Mouse (Mus musculus): Measurements from ENCODE around the gene Wnt11.
A peak's percentile ranks its signal among the peaks of the same experiment; 100 is the strongest.

Gene Wnt11

GRCm38 (mm10) chr7:98867794-98868150 is 32.9 kb downstream of the Wnt11 start:
- no peak for DNase-seq

- DNase-seq: no peak
These were observed 34.2 kb downstream of the Wnt11 start for GRCm38 (mm10) chr7:98869070-98869469.

- DNase-seq: peak; percentile 44
These were observed 35.9 kb downstream of the Wnt11 start for GRCm38 (mm10) chr7:98870791-98871190.

- DNase-seq: peak; percentile 53
These were observed 37.0 kb downstream of the Wnt11 start for GRCm38 (mm10) chr7:98871882-98872281.

GRCm38 (mm10) chr7:98873316-98873715 is 38.4 kb downstream of the Wnt11 start:
- DNase-seq: no peak

- DNase-seq: no peak
These were observed 39.6 kb downstream of the Wnt11 start for GRCm38 (mm10) chr7:98874411-98874951.

- no peak for DNase-seq
These were observed 40.6 kb downstream of the Wnt11 start for GRCm38 (mm10) chr7:98875390-98875990.

GRCm38 (mm10) chr7:98876119-98876518 is 41.2 kb downstream of the Wnt11 start:
- DNase-seq: no peak

GRCm38 (mm10) chr7:98879176-98879575 is 44.3 kb downstream of the Wnt11 start:
- DNase-seq: no peak

GRCm38 (mm10) chr7:98881887-98882286 is 47.0 kb downstream of the Wnt11 start:
- no peak for DNase-seq

GRCm38 (mm10) chr7:98887811-98888261 is 52.9 kb downstream of the Wnt11 start:
- peak; percentile 80 for DNase-seq

GRCm38 (mm10) chr7:98888810-98889209 is 53.9 kb downstream of the Wnt11 start:
- DNase-seq: no peak

- no peak for DNase-seq
These were observed 54.3 kb downstream of the Wnt11 start for GRCm38 (mm10) chr7:98889211-98889610.

- no peak for DNase-seq
These were observed 58.2 kb downstream of the Wnt11 start for GRCm38 (mm10) chr7:98893144-98893543.

GRCm38 (mm10) chr7:98894305-98894704 is 59.4 kb downstream of the Wnt11 start:
- DNase-seq: no peak

- DNase-seq: no peak
These were observed 59.9 kb downstream of the Wnt11 start for GRCm38 (mm10) chr7:98894768-98895167.

- no peak for DNase-seq
These were observed 60.7 kb downstream of the Wnt11 start for GRCm38 (mm10) chr7:98895501-98896095.

- DNase-seq: no peak
These were observed 62.4 kb downstream of the Wnt11 start for GRCm38 (mm10) chr7:98897323-98897722.

GRCm38 (mm10) chr7:98899815-98900214 is 64.9 kb downstream of the Wnt11 start:
- peak; percentile 83 for DNase-seq

GRCm38 (mm10) chr7:98901120-98901519 is 66.2 kb downstream of the Wnt11 start:
- no peak for DNase-seq

- DNase-seq: no peak
These were observed 69.0 kb downstream of the Wnt11 start for GRCm38 (mm10) chr7:98903884-98904283.

Data from kidney, postnatal 10 days (tissue).